Mouse (Mus musculus) embryonic facial prominence, embryonic 12.5 days (tissue): ENCODE results near the gene Enc1. TPM values are rescaled to one million over a fixed set of nuclear protein-coding genes. Genes with fewer than 3 reads are reported as not detected.

ENCODE experiments used
- ATAC-seq: fragments of 200-750 bp; cut with Nextera tagmentation; 2 replicates; pipeline ENCODE4 v1.8.0; 2017; ENCODE audit not compliant: insufficient number of reproducible peaks, insufficient read depth, low FRiP score, low TSS enrichment
- H3K27ac ChIP-seq: fragments of 300-500 bp; sonication (generic); 2 replicates; pipeline ENCODE4 v1.5.1; 2016; ENCODE audit warnings: mild to moderate bottlenecking
- H3K27me3 ChIP-seq: fragments of 300-500 bp; sonication (generic); 2 replicates; pipeline ENCODE4 v1.6.1; 2016; ENCODE audit warnings: mild to moderate bottlenecking, moderate library complexity
- H3K36me3 ChIP-seq: fragments of 300-500 bp; sonication (generic); 2 replicates; pipeline ENCODE4 v1.6.1; 2016; ENCODE audit warnings: mild to moderate bottlenecking
- H3K4me1 ChIP-seq: fragments of 300-500 bp; sonication (generic); 2 replicates; pipeline ENCODE4 v1.6.1; 2016
- H3K4me2 ChIP-seq: fragments of 300-500 bp; sonication (generic); replicated peaks from 2 replicates; pipeline ENCODE4 v1.6.1; 2016; ENCODE audit warnings: mild to moderate bottlenecking, moderate library complexity
- H3K4me3 ChIP-seq: fragments of 300-500 bp; sonication (generic); 2 replicates; pipeline ENCODE4 v1.5.1; 2016; ENCODE audit warnings: mild to moderate bottlenecking
- H3K9ac ChIP-seq: fragments of 300-500 bp; sonication (generic); 2 replicates; pipeline ENCODE4 v1.6.1; 2016; ENCODE audit warnings: mild to moderate bottlenecking, moderate library complexity
- H3K9me3 ChIP-seq: fragments of 300-500 bp; sonication (generic); 2 replicates; pipeline ENCODE4 v1.6.1; 2016; ENCODE audit warnings: mild to moderate bottlenecking, moderate library complexity
- WGBS: fragments of 180-500 bp; shearing (Covaris S2); methylation state at CpG from one replicate; pipeline ENCODE4 v1.1.7; 2016; 5-methylcytosine and 5-hydroxymethylcytosine counted together
- polyA plus RNA-seq: library from polyadenylated mRNA; unstranded; fragments of >200 nt; fragmentation: Nextera tagmentation; extraction: Ambion mirVana; gene quantifications from 2 replicates; pipeline ENCODE4 v1.2.1, GENCODE M21; 2016

Enc1 gene
- polyA plus RNA-seq, 1 experiment from 2014 or later, result 7.8 TPM

GRCm38 (mm10) chr13:97295853-97296219, 54.9 kb downstream of the Enc1 start:
- no peak for ATAC-seq
- Histone ChIP-seq H3K4me2 (no peak overlapping the region), H3K36me3 (no peaks in the 10 kb centered on the region), H3K4me1 (no peaks in the 10 kb centered on the region), H3K4me3 (no peak overlapping the region), H3K27ac (no peak overlapping the region), H3K27me3 (peaks cover 6% of the 10 kb centered on the region; the same call in 1 of the 2 replicates), H3K9ac (no peak overlapping the region), H3K9me3 (no peaks in the 10 kb centered on the region)
- WGBS, result 73% methylated on average over 11 of the region's 11 CpGs

- Histone ChIP-seq H3K27ac (no peak overlapping the region), H3K4me3 (no peak overlapping the region), H3K4me1 (no peaks in the 10 kb centered on the region), H3K9me3 (no peaks in the 10 kb centered on the region), H3K36me3 (no peaks in the 10 kb centered on the region), H3K27me3 (0 out of 2 replicates have a peak, but pooled peaks cover 6% of the 10 kb centered on the region), H3K9ac (no peak overlapping the region), H3K4me2 (no peak overlapping the region)
- no peak for ATAC-seq
- WGBS, result 81% methylated on average over 8 of the region's 8 CpGs
Observed at GRCm38 (mm10) chr13:97296281-97296680, 55.4 kb downstream of the Enc1 start.

GRCm38 (mm10) chr13:97296757-97297156, 55.9 kb downstream of the Enc1 start:
- Histone ChIP-seq H3K27me3 (0 out of 2 replicates have a peak, but pooled peaks cover 2% of the 10 kb centered on the region), H3K36me3 (no peaks in the 10 kb centered on the region), H3K4me3 (no peak overlapping the region), H3K4me1 (no peaks in the 10 kb centered on the region), H3K27ac (no peak overlapping the region), H3K9me3 (no peaks in the 10 kb centered on the region), H3K4me2 (no peak overlapping the region), H3K9ac (no peak overlapping the region)
- WGBS, result 92% methylated on average over 3 of the region's 5 CpGs
- no peak for ATAC-seq

DNA sequence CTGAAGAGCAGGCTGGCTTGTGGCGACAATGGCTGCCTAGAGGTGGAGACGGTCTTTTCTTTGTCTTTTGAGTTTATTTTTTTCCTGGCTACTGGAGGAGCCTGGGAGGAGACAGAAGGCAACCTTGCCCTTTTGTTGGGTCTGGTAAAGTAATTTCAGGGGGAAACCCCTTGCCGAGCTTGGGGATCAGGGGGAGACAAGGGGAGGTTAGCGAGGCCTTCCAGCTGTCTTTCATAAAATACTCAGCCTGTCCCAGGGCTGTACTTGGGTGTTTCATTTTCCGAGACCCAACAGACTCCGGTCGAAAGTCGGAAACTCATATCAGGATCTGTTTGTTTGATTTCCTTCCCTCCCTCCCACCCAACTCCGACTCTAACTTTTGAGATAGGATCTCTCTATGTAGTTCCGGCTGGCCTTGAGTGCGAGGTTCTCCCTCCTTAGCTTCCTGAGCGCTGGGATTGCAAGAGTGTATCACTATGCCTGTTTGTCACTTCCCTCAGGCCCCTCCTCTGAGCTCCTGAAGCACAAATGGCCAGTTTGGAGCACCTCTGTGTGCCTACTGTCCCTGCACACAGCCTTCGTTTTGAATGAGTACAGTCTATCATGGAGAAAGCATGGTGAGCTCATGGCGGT, 56.6 kb downstream of the Enc1 start:
- Histone ChIP-seq H3K36me3 (no peaks in the 10 kb centered on the region), H3K9me3 (no peaks in the 10 kb centered on the region), H3K9ac (no peak overlapping the region), H3K27me3 (no peaks in the 10 kb centered on the region), H3K4me2 (no peak overlapping the region), H3K27ac (no peak overlapping the region), H3K4me1 (no peaks in the 10 kb centered on the region), H3K4me3 (no peak overlapping the region)
- ATAC-seq, result no peak
- 77% methylated on average over 14 of the region's 14 CpGs for WGBS

GRCm38 (mm10) chr13:97298896-97299295, 58.0 kb downstream of the Enc1 start:
- 93% methylated on average over 4 of the region's 4 CpGs for WGBS
- H3K27ac ChIP-seq, result no peak overlapping the region
- no peaks in the 10 kb centered on the region for H3K27me3 ChIP-seq
- ATAC-seq, result no peak
- no peak overlapping the region for H3K9ac ChIP-seq
- no peak overlapping the region for H3K4me3 ChIP-seq
- H3K9me3 ChIP-seq, result no peaks in the 10 kb centered on the region
- no peak overlapping the region for H3K4me2 ChIP-seq
- H3K4me1 ChIP-seq, result no peaks in the 10 kb centered on the region
- no peaks in the 10 kb centered on the region for H3K36me3 ChIP-seq

- Histone ChIP-seq H3K4me3 (no peak overlapping the region), H3K9me3 (no peaks in the 10 kb centered on the region), H3K27ac (no peak overlapping the region), H3K36me3 (no peaks in the 10 kb centered on the region), H3K4me2 (no peak overlapping the region), H3K27me3 (no peaks in the 10 kb centered on the region), H3K4me1 (no peaks in the 10 kb centered on the region), H3K9ac (no peak overlapping the region)
- WGBS, result 86% methylated on average over 12 of the region's 12 CpGs
- no peak for ATAC-seq
Observed at GRCm38 (mm10) chr13:97299877-97300873, 59.3 kb downstream of the Enc1 start.

Other genes with a start within 250 kb of the Enc1 start
- not detected in 2 replicates for gene 1700029F12Rik, start 206.7 kb upstream of the Enc1 start, polyA plus RNA-seq
- 5.5 and 7.3 TPM in 2 replicates for gene Fam169a, start 173.8 kb upstream of the Enc1 start, polyA plus RNA-seq
- gene Gm6169, start 141.9 kb upstream of the Enc1 start, polyA plus RNA-seq, result 0.71 and 1.9 TPM in 2 replicates
- gene Gfm2, start 103.2 kb upstream of the Enc1 start, polyA plus RNA-seq, result 34.5 and 36.2 TPM in 2 replicates
- 61.1 and 66.6 TPM in 2 replicates for gene Nsa2, start 103.2 kb upstream of the Enc1 start, polyA plus RNA-seq
- 28.8 and 29.8 TPM in 2 replicates for gene Hexb, start 42.7 kb upstream of the Enc1 start, polyA plus RNA-seq